Mouse (Mus musculus): ENCODE measurements around the gene Tchhl1. TPM values are rescaled to one million over a fixed set of nuclear protein-coding genes. Genes with fewer than 3 reads are reported as not detected.
"Not testable (repeated sequence)": the region's sequence is repeated elsewhere in the genome, so short reads cannot be mapped to it uniquely, and the experiment has no call there.

Tchhl1 gene
- polyA plus RNA-seq (2015; fragmentation: Nextera tagmentation; extraction: Ambion mirVana): not detected in 2 replicates

DNA sequence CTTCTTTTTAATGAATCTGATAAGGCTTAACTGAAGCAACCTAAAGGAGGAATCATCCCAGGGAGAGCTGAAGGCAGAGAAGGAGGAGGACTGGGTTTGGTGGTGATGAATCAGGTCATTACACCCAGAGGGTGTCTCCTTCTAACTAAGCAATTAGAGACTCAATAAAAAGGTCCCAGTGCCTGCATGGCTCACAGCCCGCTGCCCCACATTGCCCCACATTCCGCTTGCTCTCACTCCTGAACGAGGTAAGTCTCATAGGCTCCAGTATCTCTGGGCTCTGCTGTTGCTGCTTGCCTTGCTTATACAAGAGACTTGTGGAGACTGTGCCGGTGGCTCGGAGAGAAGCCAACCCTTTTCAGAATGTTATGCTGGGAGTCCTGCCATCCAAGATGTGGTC is at the start of gene Tchhl1:
Gene Tchhl1, plus strand, starts transcription at position 194 of the 400 bp plus-strand sequence.
- H3K4me2 ChIP-seq (ENCODE audit: low read depth, low read length): no peak within 1 kb of the TSS

DNA sequence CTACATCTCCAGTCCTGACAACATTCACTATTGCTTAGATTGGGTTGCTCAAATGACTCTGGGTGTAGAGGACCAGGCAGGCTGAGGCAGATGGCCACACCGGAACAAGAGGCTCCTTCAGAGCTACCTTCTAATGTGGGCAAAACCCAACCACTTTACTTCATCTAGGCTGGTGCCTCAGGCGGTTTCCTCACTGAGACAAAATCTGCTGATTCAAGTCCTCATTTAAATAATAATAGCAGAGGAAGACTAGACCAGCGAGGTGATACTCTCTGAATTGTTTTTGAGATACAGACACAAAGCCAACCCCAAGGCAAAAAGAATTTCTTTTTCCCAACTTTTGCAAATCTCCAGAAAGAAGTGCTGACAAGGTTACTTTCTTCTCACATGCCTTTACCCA is 36.9 kb upstream of the Tchhl1 start:
- no peak overlapping the region for H3K4me3 ChIP-seq (ENCODE audit: low read length)
- no peak overlapping the region for H3K4me2 ChIP-seq (ENCODE audit: low read depth, low read length)
- no peak for ATAC-seq (ENCODE audit: low read depth)
- 59% methylated on average over 3 of the region's 3 CpGs for WGBS
- no peaks in the 10 kb centered on the region for H3K27me3 ChIP-seq (ENCODE audit: control insufficient read depth, insufficient read depth, low read depth, low read length)
- H3K27ac ChIP-seq (ENCODE audit: low read length): no peak overlapping the region
- H3K9ac ChIP-seq (ENCODE audit: low read length): no peak overlapping the region
- H3K4me1 ChIP-seq (replicated peaks; ENCODE audit: control insufficient read depth, insufficient read depth, low read length): no peaks in the 10 kb centered on the region
- no peaks in the 10 kb centered on the region for H3K9me3 ChIP-seq (ENCODE audit: control insufficient read depth, low read length)
- H3K36me3 ChIP-seq (ENCODE audit: control insufficient read depth, insufficient read depth, low read length): no peaks in the 10 kb centered on the region

More for the DNA sequence above, at the start of gene Tchhl1:
- Histone ChIP-seq H3K9me3 (ENCODE audit: control insufficient read depth, low read length) (no peaks in the 10 kb centered on the region), H3K4me3 (ENCODE audit: low read length) (no peak within 1 kb of the TSS), H3K36me3 (ENCODE audit: control insufficient read depth, insufficient read depth, low read length) (no peaks in the 10 kb centered on the region), H3K27me3 (ENCODE audit: control insufficient read depth, insufficient read depth, low read depth, low read length) (no peaks in the 10 kb centered on the region), H3K9ac (ENCODE audit: low read length) (no peak within 1 kb of the TSS), H3K4me1 (replicated peaks; ENCODE audit: control insufficient read depth, insufficient read depth, low read length) (no peaks in the 10 kb centered on the region; the same call in 1 of the 2 replicates), H3K27ac (ENCODE audit: low read length) (peak within 1 kb of the TSS; percentile 36)
- 62% methylated on average over 5 of the region's 5 CpGs for WGBS
- no peak for ATAC-seq (ENCODE audit: low read depth)

DNA sequence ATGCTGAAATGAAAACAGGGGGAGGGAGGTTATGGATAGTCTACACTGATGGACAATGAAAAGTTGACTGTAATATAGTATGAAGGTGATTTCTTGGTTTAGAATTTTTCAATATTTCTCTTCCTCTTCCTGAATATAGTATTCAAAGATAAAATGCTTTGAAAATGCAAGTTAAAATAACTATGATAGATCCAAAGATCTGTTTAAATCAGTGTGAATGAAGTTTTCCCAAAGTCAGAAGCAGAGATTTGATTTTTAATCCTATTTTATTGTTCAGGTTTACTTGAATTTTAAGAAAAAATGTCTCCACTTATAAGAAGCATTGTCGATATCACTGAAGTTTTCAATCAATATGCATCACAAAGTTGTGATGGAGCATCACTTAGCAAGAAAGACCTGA is 26.5 kb upstream of the Tchhl1 start, which contains the start of gene Tchh:
Gene Tchh, plus strand, starts transcription at position 301 of the 400 bp plus-strand sequence.
- H3K4me3 ChIP-seq (ENCODE audit: low read length): peak within 1 kb of the TSS; percentile 65

DNA sequence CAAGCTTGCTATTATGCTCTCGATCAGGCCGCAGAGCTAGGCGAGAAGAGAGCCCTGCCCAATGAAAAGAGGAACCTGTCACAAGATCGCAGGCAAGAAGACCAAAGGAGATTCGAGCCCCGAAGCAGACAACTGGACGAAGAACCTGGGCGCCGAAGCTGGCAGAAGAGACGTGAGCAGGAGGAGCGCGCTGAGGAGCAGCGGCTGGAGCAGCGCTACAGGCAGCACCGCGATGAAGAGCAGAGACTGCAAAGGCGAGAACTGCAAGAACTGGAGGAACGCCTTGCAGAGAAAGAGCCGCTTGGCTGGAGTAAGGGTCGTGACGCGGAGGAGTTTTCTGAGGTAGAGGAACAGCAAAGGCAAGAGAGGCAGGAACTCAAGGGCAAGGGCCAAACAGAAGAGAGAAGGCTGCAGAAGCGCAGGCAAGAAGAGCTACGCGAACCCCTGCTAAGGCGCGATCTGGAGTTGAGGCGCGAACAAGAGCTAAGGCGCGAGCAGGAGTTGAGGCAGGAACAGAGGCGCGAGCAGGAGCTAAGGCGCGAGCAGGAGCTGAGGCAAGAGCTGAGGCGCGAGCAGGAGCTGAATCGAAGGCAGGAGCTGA is 25.0 kb upstream of the Tchhl1 start:
- ATAC-seq (ENCODE audit: low read depth): no peak
- no peak overlapping the region for H3K27ac ChIP-seq (ENCODE audit: low read length)
- peaks cover 14% of the 10 kb centered on the region for H3K27me3 ChIP-seq (ENCODE audit: control insufficient read depth, insufficient read depth, low read depth, low read length)
- peak overlapping the region; percentile 96 for H3K4me2 ChIP-seq (ENCODE audit: low read depth, low read length)
- peak overlapping the region; percentile 65 for H3K9ac ChIP-seq (ENCODE audit: low read length)
- peaks cover 23% of the 10 kb centered on the region for H3K4me1 ChIP-seq (replicated peaks; ENCODE audit: control insufficient read depth, insufficient read depth, low read length)
- under 1% methylated on average over 38 of the region's 38 CpGs for WGBS
- H3K36me3 ChIP-seq (ENCODE audit: control insufficient read depth, insufficient read depth, low read length): no peaks in the 10 kb centered on the region
- H3K4me3 ChIP-seq (ENCODE audit: low read length): peak overlapping the region; percentile 65
- no peaks in the 10 kb centered on the region; the same call in 1 of the 2 replicates for H3K9me3 ChIP-seq (ENCODE audit: control insufficient read depth, low read length)

More for the DNA sequence above, 26.5 kb upstream of the Tchhl1 start, which contains the start of gene Tchh:
- 85% methylated on average over 1 of the region's 1 CpGs for WGBS
- Histone ChIP-seq H3K4me1 (replicated peaks; ENCODE audit: control insufficient read depth, insufficient read depth, low read length) (peaks cover 18% of the 10 kb centered on the region), H3K36me3 (ENCODE audit: control insufficient read depth, insufficient read depth, low read length) (no peaks in the 10 kb centered on the region), H3K9me3 (ENCODE audit: control insufficient read depth, low read length) (no peaks in the 10 kb centered on the region), H3K27ac (ENCODE audit: low read length) (no peak within 1 kb of the TSS), H3K9ac (ENCODE audit: low read length) (no peak within 1 kb of the TSS), H3K27me3 (ENCODE audit: control insufficient read depth, insufficient read depth, low read depth, low read length) (peaks cover 12% of the 10 kb centered on the region), H3K4me2 (ENCODE audit: low read depth, low read length) (peak within 1 kb of the TSS; percentile 96)
- ATAC-seq (ENCODE audit: low read depth): no peak

DNA sequence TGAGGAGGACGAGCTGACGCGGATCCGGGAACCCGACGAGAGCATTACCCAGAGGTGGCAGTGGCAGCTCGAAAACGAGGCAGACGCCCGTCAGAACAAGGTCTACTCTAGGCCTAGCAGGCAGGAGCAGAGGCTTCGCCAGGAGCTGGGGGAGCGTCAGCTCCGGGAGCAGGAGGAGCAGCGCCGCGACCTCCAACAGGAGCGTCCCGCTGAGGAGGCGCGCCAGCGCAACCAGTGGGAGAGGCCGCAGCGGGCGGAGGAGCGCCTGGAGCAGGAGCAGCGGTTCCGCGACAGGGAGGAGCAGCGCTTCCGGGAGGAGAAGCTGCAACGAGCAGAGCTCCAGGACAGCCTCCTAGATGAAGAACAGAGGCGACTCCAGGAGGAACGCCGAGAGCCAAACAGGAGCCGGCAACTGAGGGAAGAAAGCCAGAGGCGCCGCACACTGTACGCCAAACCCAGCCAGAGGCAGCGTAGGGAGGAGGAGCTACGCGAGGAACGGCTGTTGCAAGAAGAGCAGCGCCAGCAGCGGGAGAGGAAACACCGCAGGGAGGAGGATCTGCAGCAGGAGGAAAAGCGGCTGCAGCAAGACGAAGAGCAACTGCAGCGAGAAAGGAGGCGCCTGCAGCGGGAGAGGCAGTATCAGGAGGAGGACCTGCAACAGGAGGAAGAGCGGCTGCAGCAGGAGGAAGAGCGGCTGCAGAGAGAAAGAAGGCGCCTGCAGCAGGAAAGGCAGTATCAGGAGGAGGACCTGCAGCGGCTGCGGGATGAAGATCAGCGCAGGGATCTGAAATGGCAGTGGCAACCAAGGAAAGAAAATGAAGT is 24.0 kb upstream of the Tchhl1 start:
- Histone ChIP-seq H3K4me3 (ENCODE audit: low read length) (peak overlapping the region; percentile 65), H3K36me3 (ENCODE audit: control insufficient read depth, insufficient read depth, low read length) (no peaks in the 10 kb centered on the region), H3K4me1 (replicated peaks; ENCODE audit: control insufficient read depth, insufficient read depth, low read length) (peaks cover 23% of the 10 kb centered on the region), H3K9me3 (ENCODE audit: control insufficient read depth, low read length) (no peaks in the 10 kb centered on the region; the same call in 1 of the 2 replicates), H3K27ac (ENCODE audit: low read length) (peak overlapping the region; percentile 70), H3K4me2 (ENCODE audit: low read depth, low read length) (peak overlapping the region; percentile 96), H3K27me3 (ENCODE audit: control insufficient read depth, insufficient read depth, low read depth, low read length) (peaks cover 14% of the 10 kb centered on the region), H3K9ac (ENCODE audit: low read length) (peak overlapping the region; percentile 65)
- peak; percentile 86 for ATAC-seq (ENCODE audit: low read depth)
- under 1% methylated on average over 56 of the region's 56 CpGs for WGBS

DNA sequence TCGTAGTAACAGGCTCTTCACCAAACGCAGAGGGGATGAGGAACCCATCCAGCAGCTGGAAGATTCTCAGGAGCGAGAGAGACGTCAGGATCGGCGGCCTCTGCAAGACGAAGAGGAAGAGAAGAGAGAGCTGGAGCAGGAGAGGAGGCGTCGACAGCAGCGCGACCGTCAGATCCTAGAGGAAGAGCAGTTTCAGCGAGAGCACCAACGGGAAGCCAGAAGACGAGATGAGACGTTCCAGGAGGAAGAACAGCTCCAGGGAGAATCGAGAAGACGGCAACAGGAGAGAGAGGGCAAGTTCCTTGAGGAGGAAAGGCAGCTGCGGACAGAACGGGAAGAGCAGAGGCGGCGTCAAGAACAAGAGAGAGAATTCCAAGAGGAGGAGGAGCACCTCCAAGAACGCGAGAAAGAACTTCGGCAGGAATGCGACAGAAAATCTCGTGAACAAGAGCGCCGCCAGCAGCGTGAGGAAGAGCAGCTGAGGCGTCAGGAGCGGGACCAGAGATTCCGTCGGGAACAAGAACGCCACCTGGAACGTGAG is 23.3 kb upstream of the Tchhl1 start:
- peaks cover 23% of the 10 kb centered on the region for H3K4me1 ChIP-seq (replicated peaks; ENCODE audit: control insufficient read depth, insufficient read depth, low read length)
- peak overlapping the region; percentile 96 for H3K4me2 ChIP-seq (ENCODE audit: low read depth, low read length)
- peak; percentile 21 for ATAC-seq (ENCODE audit: low read depth)
- peaks cover 14% of the 10 kb centered on the region for H3K27me3 ChIP-seq (ENCODE audit: control insufficient read depth, insufficient read depth, low read depth, low read length)
- peak overlapping the region; percentile 65 for H3K4me3 ChIP-seq (ENCODE audit: low read length)
- H3K9ac ChIP-seq (ENCODE audit: low read length): peak overlapping the region; percentile 65
- H3K9me3 ChIP-seq (ENCODE audit: control insufficient read depth, low read length): no peaks in the 10 kb centered on the region; the same call in 1 of the 2 replicates
- no peaks in the 10 kb centered on the region for H3K36me3 ChIP-seq (ENCODE audit: control insufficient read depth, insufficient read depth, low read length)
- WGBS: under 1% methylated on average over 36 of the region's 36 CpGs
- H3K27ac ChIP-seq (ENCODE audit: low read length): peak overlapping the region; percentile 70

DNA sequence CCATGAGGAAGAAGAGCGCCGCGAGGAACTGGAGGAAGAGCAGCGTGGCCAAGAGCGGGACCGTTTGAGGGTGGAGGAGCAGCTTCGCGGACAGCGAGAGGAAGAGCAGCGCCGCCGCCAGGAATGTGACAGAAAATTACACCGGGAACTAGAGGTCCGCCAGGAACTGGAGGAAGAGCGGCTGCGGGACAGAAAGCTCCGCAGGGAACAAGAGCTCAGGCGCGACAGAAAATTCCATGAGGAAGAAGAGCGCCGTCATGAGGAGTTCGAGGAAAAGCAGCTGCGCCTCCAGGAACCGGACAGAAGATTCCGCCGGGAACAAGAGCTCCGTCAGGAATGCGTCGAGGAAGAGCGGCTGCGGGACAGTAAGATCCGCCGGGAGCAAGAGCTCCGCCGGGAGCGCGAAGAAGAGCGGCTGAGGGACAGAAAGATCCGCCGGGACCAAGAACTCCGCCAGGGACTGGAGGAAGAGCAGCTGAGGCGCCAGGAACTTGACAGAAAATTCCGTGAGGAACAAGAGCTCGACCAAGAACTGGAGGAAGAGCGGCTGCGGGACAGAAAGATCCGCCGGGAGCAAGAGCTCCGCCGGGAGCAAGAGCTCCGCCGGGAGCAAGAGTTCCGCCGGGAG is 22.3 kb upstream of the Tchhl1 start:
- under 1% methylated on average over 54 of the region's 54 CpGs for WGBS
- H3K27ac ChIP-seq (ENCODE audit: low read length): peak overlapping the region; percentile 73; the same call in 1 of the 2 replicates
- no peaks in the 10 kb centered on the region; the same call in 1 of the 2 replicates for H3K9me3 ChIP-seq (ENCODE audit: control insufficient read depth, low read length)
- peak overlapping the region; percentile 65 for H3K9ac ChIP-seq (ENCODE audit: low read length)
- H3K4me1 ChIP-seq (replicated peaks; ENCODE audit: control insufficient read depth, insufficient read depth, low read length): peaks cover 23% of the 10 kb centered on the region
- peak overlapping the region; percentile 96 for H3K4me2 ChIP-seq (ENCODE audit: low read depth, low read length)
- H3K36me3 ChIP-seq (ENCODE audit: control insufficient read depth, insufficient read depth, low read length): no peaks in the 10 kb centered on the region
- peaks cover 16% of the 10 kb centered on the region for H3K27me3 ChIP-seq (ENCODE audit: control insufficient read depth, insufficient read depth, low read depth, low read length)
- peak overlapping the region; percentile 65 for H3K4me3 ChIP-seq (ENCODE audit: low read length)
- ATAC-seq (ENCODE audit: low read depth): no peak

DNA sequence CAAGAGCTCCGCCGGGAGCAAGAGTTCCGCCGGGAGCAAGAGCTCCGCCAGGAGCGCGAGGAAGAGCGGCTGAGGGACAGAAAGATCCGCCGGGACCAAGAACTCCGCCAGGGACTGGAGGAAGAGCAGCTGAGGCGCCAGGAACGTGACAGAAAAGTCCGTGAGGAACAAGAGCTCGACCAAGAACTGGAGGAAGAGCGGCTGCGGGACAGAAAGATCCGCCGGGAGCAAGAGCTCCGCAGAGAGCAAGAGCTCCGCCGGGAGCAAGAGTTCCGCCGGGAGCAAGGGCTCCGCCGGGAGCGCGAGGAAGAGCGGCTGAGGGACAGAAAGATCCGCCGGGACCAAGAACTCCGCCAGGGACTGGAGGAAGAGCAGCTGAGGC is 21.8 kb upstream of the Tchhl1 start:
- peaks cover 16% of the 10 kb centered on the region for H3K27me3 ChIP-seq (ENCODE audit: control insufficient read depth, insufficient read depth, low read depth, low read length)
- peaks cover 23% of the 10 kb centered on the region for H3K4me1 ChIP-seq (replicated peaks; ENCODE audit: control insufficient read depth, insufficient read depth, low read length)
- peak overlapping the region; percentile 65 for H3K4me3 ChIP-seq (ENCODE audit: low read length)
- H3K9ac ChIP-seq (ENCODE audit: low read length): peak overlapping the region; percentile 65
- peak overlapping the region; percentile 96 for H3K4me2 ChIP-seq (ENCODE audit: low read depth, low read length)
- peak overlapping the region; percentile 73 for H3K27ac ChIP-seq (ENCODE audit: low read length)
- under 1% methylated on average over 32 of the region's 32 CpGs for WGBS
- H3K9me3 ChIP-seq (ENCODE audit: control insufficient read depth, low read length); H3K36me3 ChIP-seq (ENCODE audit: control insufficient read depth, insufficient read depth, low read length): not testable (repeated sequence)
- ATAC-seq (ENCODE audit: low read depth): peak; percentile 4; the same call in 1 of the 2 replicates

Measured in lung, embryonic 16.5 days (tissue).